In genomic region chr14:59960214-59960890, GRCm38 (mm10) we compare ENCODE assay signal across 20 mouse cellular contexts.
DNase-seq lines count a peak whose midpoint lies in the region; ATAC-seq lines count a peak whose summit lies in the region.
"Had no signal": no experiment of that assay in that cellular context is flagged by ENCODE, and none has a peak within 500 bp of the region (broad histone marks: within the 10 kb centered on the region; RNA-seq: fewer than 3 reads in every experiment).

No protein-coding gene starts in this region.

- peaks cover 14% of the 10 kb centered on the region for H3K4me1 ChIP-seq in heart, embryonic 10.5 days
- H3K4me1 ChIP-seq in kidney, embryonic 16.5 days (ENCODE audit: insufficient read depth, low read length) = peaks cover 24% of the 10 kb centered on the region
- H3K4me1 ChIP-seq in embryonic facial prominence, embryonic 10.5 days = peaks cover 26% of the 10 kb centered on the region

- DNase-seq in heart, embryonic 10.5 days (ENCODE audit: low spot score) = no peak
- no peak for DNase-seq in heart, adult 18-20 months
- no peak for DNase-seq in kidney, postnatal 25 days
- DNase-seq in Muller cell, postnatal 12 days (ENCODE audit: inconsistent ontology term) = peak; percentile 37
- DNase-seq in embryonic facial prominence, embryonic 10.5 days (ENCODE audit: low spot score) = no peak
- no peak for DNase-seq in left cerebral cortex, adult 9 months (ENCODE audit: low spot score in 2 of 2)
- DNase-seq: adrenal gland, adult 2 months; cerebellum, adult 9-10 months; gastrocnemius, postnatal 36 days; heart, postnatal 14 days; layer of hippocampus, adult 9-11 months; midbrain, embryonic 14.5 days; thymus, postnatal 36 days had no signal

- H3K9me3 ChIP-seq in heart, embryonic 10.5 days = no peaks in the 10 kb centered on the region
- no peaks in the 10 kb centered on the region; the same call in 1 of the 2 replicates for H3K9me3 ChIP-seq in kidney, embryonic 16.5 days (ENCODE audit: low read length)
- H3K9me3 ChIP-seq in embryonic facial prominence, embryonic 10.5 days = no peaks in the 10 kb centered on the region
- H3K9me3 ChIP-seq: embryonic facial prominence, embryonic 13.5 days; heart, embryonic 12.5 days; neural tube, embryonic 13.5 days had no signal

- 0 out of 2 replicates have a peak overlapping the region, but pooled peaks have one; percentile 8 for H3K9ac ChIP-seq in kidney, embryonic 16.5 days (replicated peaks; ENCODE audit: low read length)
- H3K9ac ChIP-seq: embryonic facial prominence, embryonic 13.5 days; heart, embryonic 12.5 days; hindbrain, embryonic 14.5 days; neural tube, embryonic 13.5 days had no signal

- no peaks in the 10 kb centered on the region for H3K36me3 ChIP-seq in heart, embryonic 10.5 days
- no peaks in the 10 kb centered on the region for H3K36me3 ChIP-seq in kidney, embryonic 16.5 days (ENCODE audit: insufficient read depth, low read length)
- H3K36me3 ChIP-seq in embryonic facial prominence, embryonic 10.5 days (replicated peaks) = no peaks in the 10 kb centered on the region
- H3K36me3 ChIP-seq: embryonic facial prominence, embryonic 13.5 days; heart, embryonic 12.5 days; neural tube, embryonic 13.5 days had no signal

- peak overlapping the region; percentile 32 for H3K4me2 ChIP-seq in kidney, embryonic 16.5 days (replicated peaks; ENCODE audit: low read depth, low read length)
- H3K4me2 ChIP-seq: embryonic facial prominence, embryonic 13.5 days; heart, embryonic 12.5 days; hindbrain, embryonic 14.5 days; liver, embryonic 11.5 days; neural tube, embryonic 13.5 days had no signal

- 58% methylated on average over 9 of the region's 9 CpGs for WGBS in heart, embryonic 10.5 days
- WGBS in kidney, embryonic 16.5 days = 36% methylated on average over 9 of the region's 9 CpGs
- 57% methylated on average over 9 of the region's 9 CpGs for WGBS in embryonic facial prominence, embryonic 10.5 days

- H3K27ac ChIP-seq in heart, embryonic 10.5 days = 0 out of 2 replicates have a peak overlapping the region, but pooled peaks have one; percentile 56
- peak overlapping the region; percentile 88 for H3K27ac ChIP-seq in kidney, embryonic 16.5 days (ENCODE audit: low read length)
- H3K27ac ChIP-seq in embryonic facial prominence, embryonic 10.5 days (replicated peaks) = peak overlapping the region; percentile 16; the same call in 1 of the 2 replicates
- H3K27ac ChIP-seq: embryonic facial prominence, embryonic 13.5 days; hindbrain, embryonic 14.5 days; neural tube, embryonic 13.5 days had no signal

- H3K27me3 ChIP-seq in heart, embryonic 10.5 days (ENCODE audit: insufficient read depth, poor library complexity, severe bottlenecking) = no peaks in the 10 kb centered on the region
- H3K27me3 ChIP-seq in kidney, embryonic 16.5 days (ENCODE audit: insufficient read depth, low read length) = no peaks in the 10 kb centered on the region
- H3K27me3 ChIP-seq in embryonic facial prominence, embryonic 10.5 days (replicated peaks; ENCODE audit: low read depth, poor library complexity, severe bottlenecking) = peaks cover 3% of the 10 kb centered on the region; the same call in 1 of the 2 replicates
- H3K27me3 ChIP-seq: heart, embryonic 12.5 days; neural tube, embryonic 13.5 days had no signal

- H3K4me3 ChIP-seq in heart, embryonic 10.5 days = no peak overlapping the region
- H3K4me3 ChIP-seq in kidney, embryonic 16.5 days (ENCODE audit: low read length) = 0 out of 2 replicates have a peak overlapping the region, but pooled peaks have one; percentile 5
- no peak overlapping the region for H3K4me3 ChIP-seq in embryonic facial prominence, embryonic 10.5 days
- H3K4me3 ChIP-seq: embryonic facial prominence, embryonic 13.5 days; heart, embryonic 12.5 days; neural tube, embryonic 13.5 days had no signal

- peak; percentile 75 for ATAC-seq in kidney, embryonic 16.5 days (ENCODE audit: low FRiP score, low TSS enrichment)
- ATAC-seq: intestine, embryonic 16.5 days had no signal

Comparison
In these comparisons a context has a peak if more than half of its experiments do, and no peak if none do; other contexts are left out.
1. H3K27ac ChIP-seq: peak in every context shown above with its lines; median percentile 88 in kidney, embryonic 16.5 days; 56 in heart, embryonic 10.5 days; 16 in embryonic facial prominence, embryonic 10.5 days.